Mouse (Mus musculus): Measurements from ENCODE around the gene Pck1. TPM values are rescaled to one million over a fixed set of nuclear protein-coding genes. Genes with fewer than 3 reads are reported as not detected.

The Pck1 gene
- total RNA-seq, 4 experiments from 2014 or later, result 1.9 to 22.6 (median 8.5) TPM

DNA sequence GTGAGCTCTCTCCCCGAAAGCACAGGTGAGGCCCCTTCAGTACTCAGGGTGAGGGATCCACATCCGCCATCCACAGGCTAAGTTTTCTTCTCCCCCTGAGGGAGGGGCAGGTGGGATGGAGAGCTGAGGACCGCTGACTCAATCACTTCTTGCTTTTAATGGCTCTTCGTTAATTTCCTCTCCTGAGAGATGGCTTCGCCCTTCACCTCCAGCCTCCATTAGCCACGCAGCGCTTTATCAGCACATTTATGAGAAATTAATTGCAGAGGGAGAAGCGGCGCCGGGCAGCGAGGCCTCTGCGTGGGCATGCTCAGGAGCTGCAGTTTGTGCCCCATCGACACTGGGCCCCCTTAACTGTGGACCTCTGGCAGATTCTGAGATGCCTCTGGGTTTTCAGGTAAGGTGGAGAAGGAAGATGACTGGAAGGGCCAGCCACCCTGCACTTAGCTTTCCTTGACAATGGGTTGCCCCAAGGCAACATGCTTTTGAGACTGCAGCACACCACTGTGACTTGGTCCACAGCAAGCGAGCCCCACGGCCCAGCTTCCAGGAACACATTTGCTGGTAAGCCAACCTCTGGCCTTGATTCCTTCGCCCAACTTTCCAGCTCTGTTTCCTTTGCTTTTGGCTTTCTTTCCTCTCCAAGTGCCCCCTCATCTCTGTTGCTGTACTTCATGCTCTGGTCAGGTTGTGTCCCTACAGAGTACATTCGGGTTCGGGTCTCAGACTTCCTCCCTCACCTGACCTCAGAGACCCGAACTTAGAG, 50.3 kb downstream of the Pck1 start:
- no peak for DNase-seq (ENCODE audit: low spot score in 2 of 2)

DNA sequence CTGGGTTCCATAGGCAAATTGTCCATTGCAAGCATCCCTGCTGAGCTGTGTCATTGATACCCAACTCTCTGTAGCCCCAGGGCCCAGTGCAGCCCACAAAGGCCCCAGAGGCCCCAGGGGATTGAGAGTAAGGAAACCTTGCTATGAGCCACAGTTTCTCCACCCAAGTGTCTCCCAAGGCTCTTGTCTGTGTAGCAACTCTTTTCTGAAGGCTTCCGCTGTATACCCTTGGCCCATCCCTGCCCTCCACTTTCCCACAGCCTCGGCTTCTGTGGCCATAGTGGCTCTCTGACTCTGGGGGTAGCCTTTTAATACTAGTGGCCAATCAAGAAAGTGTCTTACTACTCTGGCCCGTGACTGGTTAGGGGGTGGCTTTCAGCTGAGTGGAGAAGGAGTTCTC, 50.9 kb downstream of the Pck1 start:
- no peak for DNase-seq (ENCODE audit: low spot score in 2 of 2)

DNA sequence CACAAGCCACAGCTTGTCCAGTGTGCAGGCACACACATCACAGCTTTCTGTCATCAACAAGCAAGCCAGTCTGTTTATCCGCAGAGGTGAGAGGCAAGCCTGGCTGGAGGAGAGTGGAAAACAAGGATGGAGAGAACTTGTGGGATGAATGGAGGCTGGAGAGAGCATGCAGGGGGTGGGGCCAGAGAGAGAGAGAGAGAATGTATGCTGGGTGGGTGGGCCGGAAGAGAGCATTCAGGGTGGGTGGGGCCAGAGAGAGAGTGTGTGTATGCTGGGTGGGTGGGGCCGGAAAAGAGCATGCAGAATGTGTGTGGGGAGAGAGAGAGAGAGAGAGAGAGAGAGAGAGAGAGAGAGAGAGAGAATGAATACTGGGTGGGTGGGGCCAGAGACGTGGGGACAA, 51.8 kb downstream of the Pck1 start:
- no peak for DNase-seq (ENCODE audit: low spot score in 2 of 2)

DNA sequence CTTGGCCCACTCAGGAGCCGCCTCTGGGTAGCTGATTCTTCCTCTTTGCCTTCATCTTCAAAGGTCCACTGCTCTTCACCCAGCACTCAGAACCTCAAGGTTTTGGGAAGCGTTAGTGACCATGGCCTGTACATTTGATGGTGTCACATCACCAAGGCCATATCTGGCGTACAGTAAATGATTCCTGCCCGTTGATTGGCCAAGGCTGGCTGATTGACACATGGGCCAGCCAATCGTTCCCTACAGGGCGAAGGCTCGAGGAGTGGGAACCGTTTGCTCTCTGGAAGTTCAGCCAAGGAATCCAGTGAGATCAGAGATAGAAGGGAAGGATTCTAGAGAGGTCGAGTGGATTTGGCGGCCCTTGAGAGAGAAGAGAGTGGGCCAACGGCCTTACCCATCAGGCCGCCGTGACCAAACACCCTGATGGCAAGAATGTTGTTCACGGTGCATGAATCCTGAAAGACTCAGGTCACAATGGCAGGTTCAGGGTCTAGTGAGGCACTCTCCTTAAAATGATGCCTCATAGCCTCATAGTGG, 52.8 kb downstream of the Pck1 start:
- no peak for DNase-seq (ENCODE audit: low spot score in 2 of 2)

DNA sequence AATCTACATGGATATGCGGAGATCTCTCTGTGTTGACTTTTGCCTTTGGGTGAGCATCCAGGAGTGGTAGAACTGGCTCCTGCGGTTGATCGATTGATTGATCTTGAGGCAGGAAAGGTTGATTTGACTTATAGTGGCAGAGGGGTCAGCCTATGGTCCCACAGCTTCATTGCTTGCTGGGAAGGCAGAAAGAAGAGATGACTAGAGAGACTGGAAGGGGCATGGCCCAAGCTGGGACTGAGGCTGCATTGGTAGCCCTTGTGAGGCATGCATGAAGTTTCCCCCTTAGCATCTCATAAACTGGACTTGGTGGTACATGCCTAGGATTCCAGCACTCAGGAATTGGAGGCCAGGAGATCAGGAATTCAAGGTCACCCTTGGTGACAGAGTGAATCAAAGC, 54.2 kb downstream of the Pck1 start:
- DNase-seq (ENCODE audit: low spot score in 2 of 2), result no peak

Other genes with a start within 250 kb of the Pck1 start
- 1 to 10 TPM in 1 of 4 experiments, under 1 TPM in 3; 0.10 to 1.4 (median 0.25) TPM for gene Bmp7, start 212.7 kb upstream of the Pck1 start, total RNA-seq (2022)
- not detected for gene Spo11, start 175.3 kb upstream of the Pck1 start, total RNA-seq (2022)
- gene Rae1, start 152.9 kb upstream of the Pck1 start, total RNA-seq (2022), result 10 to 100 TPM in 3 of 4 experiments, 1 to 10 TPM in 1; 8.5 to 11.1 (median 11.0) TPM
- gene Rbm38, start 132.6 kb upstream of the Pck1 start, total RNA-seq (2022), result 100 to 1,000 TPM; 180 to 208 (median 192) TPM
- gene Ctcfl, start 33.5 kb upstream of the Pck1 start, total RNA-seq (2022), result under 1 TPM in 2 of 4 experiments, not detected in 2; 0.18 to 0.34 TPM
- under 1 TPM in 1 of 4 experiments, not detected in 3; 0.54 TPM for gene Zbp1, start 65.9 kb downstream of the Pck1 start, total RNA-seq (2022)
- 10 to 100 TPM; 10.8 to 23.7 (median 18.9) TPM for gene Pmepa1, start 123.5 kb downstream of the Pck1 start, total RNA-seq (2022)